Mouse (Mus musculus) stomach, postnatal 0 days (tissue): ENCODE data around the gene Prrx2.

Source experiments
- CTCF ChIP-seq: IDR thresholded peaks from 2 replicates; pipeline ENCODE4 v1.5.1; 2016; ENCODE audit warnings: antibody characterized with exemption, low read depth, mild to moderate bottlenecking, moderate library complexity
- EP300 ChIP-seq: optimal IDR thresholded peaks from 2 replicates; pipeline ENCODE3; 2016; ENCODE audit warnings: antibody characterized with exemption

DNA sequence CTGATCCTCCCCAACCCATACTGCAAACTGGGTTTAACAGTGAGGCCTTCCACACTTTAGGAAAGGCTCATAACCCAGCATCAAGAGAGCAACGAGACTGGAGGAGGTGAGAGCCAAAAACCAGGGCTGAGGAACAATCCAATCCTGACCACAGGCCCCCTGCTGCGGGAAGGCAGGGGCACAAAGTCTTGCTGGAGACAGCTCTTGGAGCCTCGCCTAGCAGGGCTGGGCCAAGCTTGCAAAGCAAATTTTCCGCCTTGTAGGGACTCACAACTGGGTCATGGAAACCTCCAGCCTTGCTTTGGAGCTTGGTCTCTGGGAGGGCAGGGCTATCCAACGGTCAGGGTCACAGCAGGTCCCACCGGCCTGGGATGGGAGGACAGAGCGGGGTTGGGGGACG is 36.1 kb downstream of the Prrx2 start:
- TF ChIP-seq CTCF (no peak), EP300 (no peak)
